Mouse (Mus musculus) stomach, postnatal 0 days (tissue): ENCODE data around the gene Plk5. TPM values are rescaled to one million over a fixed set of nuclear protein-coding genes. Genes with fewer than 3 reads are reported as not detected.

ENCODE experiments used
- ATAC-seq: fragments of 200-750 bp; cut with Nextera tagmentation; 2 replicates; pipeline ENCODE4 v1.8.0; 2017; ENCODE audit not compliant: low FRiP score, low TSS enrichment
- DNase-seq: peaks from one replicate; pipeline ENCODE4 v3.0.0-alpha.2; 2016; ENCODE audit warnings: low spot score
- H3K27ac ChIP-seq: fragments of 300-500 bp; sonication (generic); replicated peaks from 2 replicates; pipeline ENCODE4 v1.5.1; 2014; ENCODE audit warnings: mild to moderate bottlenecking, control low read depth
- H3K27me3 ChIP-seq: fragments of 300-500 bp; sonication (generic); 2 replicates; pipeline ENCODE4 v1.6.1; 2014; ENCODE audit warnings: low read length; ENCODE audit not compliant: control insufficient read depth, insufficient read depth
- H3K36me3 ChIP-seq: fragments of 300-500 bp; sonication (generic); 2 replicates; pipeline ENCODE4 v1.6.1; 2014; ENCODE audit warnings: low read length, mixed read lengths; ENCODE audit not compliant: control insufficient read depth, insufficient read depth
- H3K4me1 ChIP-seq: fragments of 300-500 bp; sonication (generic); replicated peaks from 2 replicates; pipeline ENCODE4 v1.6.1; 2014; ENCODE audit warnings: antibody characterized with exemption; ENCODE audit not compliant: control insufficient read depth, insufficient read depth
- H3K4me2 ChIP-seq: fragments of 300-500 bp; sonication (generic); replicated peaks from 2 replicates; pipeline ENCODE4 v1.6.1; 2014; ENCODE audit warnings: low read depth, mild to moderate bottlenecking, control low read depth, moderate library complexity
- H3K4me3 ChIP-seq: fragments of 300-500 bp; sonication (generic); 2 replicates; pipeline ENCODE4 v1.5.1; 2014; ENCODE audit warnings: low read depth, low read length, control low read depth
- H3K9ac ChIP-seq: fragments of 300-500 bp; sonication (generic); 2 replicates; pipeline ENCODE4 v1.6.1; 2014; ENCODE audit warnings: mild to moderate bottlenecking, low read length, control low read depth, mixed read lengths
- H3K9me3 ChIP-seq: fragments of 300-500 bp; sonication (generic); 2 replicates; pipeline ENCODE4 v1.6.1; 2016; ENCODE audit warnings: low read length; ENCODE audit not compliant: control insufficient read depth
- CTCF ChIP-seq: IDR thresholded peaks from 2 replicates; pipeline ENCODE4 v1.5.1; 2016; ENCODE audit warnings: antibody characterized with exemption, low read depth, mild to moderate bottlenecking, moderate library complexity
- EP300 ChIP-seq: optimal IDR thresholded peaks from 2 replicates; pipeline ENCODE3; 2016; ENCODE audit warnings: antibody characterized with exemption
- WGBS: fragments of 180-500 bp; shearing (Covaris S2); extraction: QIAGEN DNeasy Blood & Tissue Kit; methylation state at CpG from one replicate; pipeline ENCODE4 v1.1.7; 2014; 5-methylcytosine and 5-hydroxymethylcytosine counted together
- polyA plus RNA-seq: library from polyadenylated mRNA; unstranded; fragments of >200 nt; fragmentation: Nextera tagmentation; extraction: Ambion mirVana; gene quantifications from 2 replicates; pipeline ENCODE4 v1.2.1, GENCODE M21; 2015

The Plk5 gene
- polyA plus RNA-seq, 1 experiment from 2014 or later: 0.07 TPM

GRCm38 (mm10) chr10:80321670-80322581 lies 34.3 kb upstream of the Plk5 start:
- no peaks in the 10 kb centered on the region for H3K9me3 ChIP-seq
- 94% methylated on average over 14 of the region's 21 CpGs for WGBS
- peak overlapping the region; percentile 59; the same call in 1 of the 2 replicates for H3K9ac ChIP-seq
- H3K27me3 ChIP-seq: no peaks in the 10 kb centered on the region
- DNase-seq (no peak), ATAC-seq (no peak)
- TF ChIP-seq CTCF: no peak
- TF ChIP-seq EP300: no peak
- H3K4me2 ChIP-seq: no peak overlapping the region
- no peak overlapping the region for H3K4me3 ChIP-seq
- peaks cover 8% of the 10 kb centered on the region; the same call in 1 of the 2 replicates for H3K36me3 ChIP-seq
- peaks cover 8% of the 10 kb centered on the region; the same call in 1 of the 2 replicates for H3K4me1 ChIP-seq
- H3K27ac ChIP-seq: no peak overlapping the region

GRCm38 (mm10) chr10:80322811-80323211 lies 33.4 kb upstream of the Plk5 start:
- Histone ChIP-seq H3K4me1 (peaks cover 8% of the 10 kb centered on the region; the same call in 1 of the 2 replicates), H3K27ac (no peak overlapping the region), H3K4me2 (peak overlapping the region; percentile 97), H3K4me3 (peak overlapping the region; percentile 56), H3K27me3 (no peaks in the 10 kb centered on the region), H3K9ac (peak overlapping the region; percentile 59), H3K36me3 (peaks cover 6% of the 10 kb centered on the region; the same call in 1 of the 2 replicates), H3K9me3 (no peaks in the 10 kb centered on the region)
- TF ChIP-seq CTCF (peak; percentile 27), EP300 (no peak)
- no peak for DNase-seq
- no peak for ATAC-seq
- 4% methylated on average over 28 of the region's 28 CpGs for WGBS

DNA sequence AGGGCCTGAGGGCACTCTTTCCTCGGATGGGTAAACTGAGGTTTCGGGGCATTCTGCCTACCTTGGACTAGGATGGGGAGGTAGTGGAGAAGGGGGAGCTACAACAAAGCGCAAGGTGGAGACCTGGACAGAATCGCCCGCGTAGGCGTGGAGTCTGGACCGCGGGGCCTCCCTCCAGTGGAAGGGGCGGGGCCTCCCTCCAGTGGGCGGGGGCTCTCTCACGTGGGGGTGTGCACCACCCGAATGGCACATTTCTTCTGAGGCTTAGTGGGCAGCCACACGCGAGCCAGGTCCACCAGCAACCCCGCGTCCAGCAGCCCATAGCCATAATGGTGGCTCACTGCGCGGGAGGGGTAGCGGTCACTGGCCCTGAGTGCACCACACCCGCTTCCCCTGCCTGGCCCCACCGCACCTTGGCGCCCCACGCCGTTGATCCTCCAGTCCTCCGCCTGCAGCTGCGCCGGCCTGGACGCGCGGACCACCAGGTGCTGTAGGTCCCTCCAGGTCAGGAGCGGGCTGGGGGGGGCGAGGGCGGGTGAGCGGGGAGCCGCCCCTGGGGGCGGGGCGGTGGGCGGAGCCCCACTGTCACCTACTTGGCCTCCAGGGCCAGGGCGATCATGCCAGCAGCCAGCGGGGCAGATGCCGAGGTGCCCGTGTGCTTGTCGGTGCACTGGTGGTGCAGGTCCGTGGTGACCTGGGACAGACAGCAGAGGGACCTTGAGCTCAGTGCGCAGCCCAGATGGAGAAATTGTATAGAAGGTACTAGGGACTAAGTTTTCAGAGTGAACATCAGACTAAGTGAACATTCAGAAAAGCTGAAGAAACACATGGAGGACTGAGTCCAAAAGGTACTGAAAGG lies 32.8 kb upstream of the Plk5 start:
- Histone ChIP-seq H3K27me3 (no peaks in the 10 kb centered on the region), H3K4me2 (peak overlapping the region; percentile 97), H3K36me3 (peaks cover 6% of the 10 kb centered on the region; the same call in 1 of the 2 replicates), H3K9me3 (no peaks in the 10 kb centered on the region), H3K4me3 (peak overlapping the region; percentile 56), H3K4me1 (peaks cover 8% of the 10 kb centered on the region; the same call in 1 of the 2 replicates), H3K27ac (peak overlapping the region; percentile 18; the same call in 1 of the 2 replicates), H3K9ac (peak overlapping the region; percentile 59)
- DNase-seq: peak; percentile 82
- no peak for TF ChIP-seq EP300
- TF ChIP-seq CTCF: no peak
- 3% methylated on average over 26 of the region's 46 CpGs for WGBS
- peak; percentile 45 for ATAC-seq

- H3K4me3 ChIP-seq: no peak overlapping the region
- 78% methylated on average over 17 of the region's 17 CpGs for WGBS
- no peaks in the 10 kb centered on the region for H3K9me3 ChIP-seq
- TF ChIP-seq CTCF: no peak
- TF ChIP-seq EP300: no peak
- DNase-seq (no peak), ATAC-seq (no peak)
- H3K27ac ChIP-seq: no peak overlapping the region
- no peak overlapping the region for H3K9ac ChIP-seq
- H3K36me3 ChIP-seq: no peaks in the 10 kb centered on the region
- peaks cover 10% of the 10 kb centered on the region; the same call in 1 of the 2 replicates for H3K4me1 ChIP-seq
- no peaks in the 10 kb centered on the region for H3K27me3 ChIP-seq
- H3K4me2 ChIP-seq: peak overlapping the region; percentile 97; the same call in 1 of the 2 replicates
Measured at GRCm38 (mm10) chr10:80324120-80325037, 31.9 kb upstream of the Plk5 start.

GRCm38 (mm10) chr10:80325045-80325444 lies 31.2 kb upstream of the Plk5 start:
- DNase-seq (no peak), ATAC-seq (no peak)
- H3K9ac ChIP-seq: no peak overlapping the region
- H3K27ac ChIP-seq: no peak overlapping the region
- H3K4me2 ChIP-seq: no peak overlapping the region
- H3K36me3 ChIP-seq: no peaks in the 10 kb centered on the region
- peaks cover 8% of the 10 kb centered on the region; the same call in 1 of the 2 replicates for H3K4me1 ChIP-seq
- H3K9me3 ChIP-seq: no peaks in the 10 kb centered on the region
- TF ChIP-seq EP300 (no peak), CTCF (no peak)
- no peak overlapping the region for H3K4me3 ChIP-seq
- 76% methylated on average over 21 of the region's 21 CpGs for WGBS
- no peaks in the 10 kb centered on the region for H3K27me3 ChIP-seq
